Mouse (Mus musculus): ENCODE measurements around the gene Map4k5. TPM values are rescaled to one million over a fixed set of nuclear protein-coding genes. Genes with fewer than 3 reads are reported as not detected.

Map4k5 gene
- total RNA-seq, 2 experiments from 2014 or later = 41.9 to 44.7 TPM

DNA sequence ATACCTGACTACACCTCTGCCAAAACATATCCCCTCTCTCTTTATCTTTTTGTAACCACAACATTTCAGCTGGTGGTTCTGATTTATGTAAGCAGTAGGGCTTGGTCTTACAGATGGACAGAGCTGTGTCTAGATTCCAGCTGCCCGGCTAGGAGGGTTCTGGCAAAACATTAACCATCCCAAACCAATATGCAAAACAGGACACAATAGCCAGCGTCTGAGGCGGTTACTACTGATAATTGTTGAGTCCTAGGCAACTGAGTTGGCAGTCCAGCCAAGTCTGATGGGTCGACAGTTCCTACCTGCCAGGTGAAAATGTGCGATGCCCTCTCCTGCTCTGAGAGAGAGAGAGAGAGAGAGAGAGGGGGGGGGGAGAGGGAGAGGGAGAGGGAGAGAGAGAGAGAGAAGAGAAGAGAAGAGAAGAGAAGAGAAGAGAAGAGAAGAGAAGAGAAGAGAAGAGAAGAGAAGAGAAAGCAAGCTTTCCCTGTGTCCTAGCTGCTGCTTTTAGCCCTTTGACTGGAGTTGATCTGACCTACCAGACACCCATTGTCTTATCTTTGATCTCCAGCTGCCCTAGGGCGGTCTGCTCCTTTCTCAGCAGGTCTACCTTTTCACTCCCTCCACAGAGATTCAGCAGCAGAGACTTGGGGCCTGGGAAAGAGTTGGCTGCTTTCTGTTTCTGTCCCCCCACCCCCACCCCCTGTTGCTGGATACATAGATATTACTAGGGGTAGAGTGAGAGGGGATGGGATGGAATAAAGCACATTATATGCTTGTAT, 109.6 kb downstream of the Map4k5 start:
- DNase-seq = no peak

DNA sequence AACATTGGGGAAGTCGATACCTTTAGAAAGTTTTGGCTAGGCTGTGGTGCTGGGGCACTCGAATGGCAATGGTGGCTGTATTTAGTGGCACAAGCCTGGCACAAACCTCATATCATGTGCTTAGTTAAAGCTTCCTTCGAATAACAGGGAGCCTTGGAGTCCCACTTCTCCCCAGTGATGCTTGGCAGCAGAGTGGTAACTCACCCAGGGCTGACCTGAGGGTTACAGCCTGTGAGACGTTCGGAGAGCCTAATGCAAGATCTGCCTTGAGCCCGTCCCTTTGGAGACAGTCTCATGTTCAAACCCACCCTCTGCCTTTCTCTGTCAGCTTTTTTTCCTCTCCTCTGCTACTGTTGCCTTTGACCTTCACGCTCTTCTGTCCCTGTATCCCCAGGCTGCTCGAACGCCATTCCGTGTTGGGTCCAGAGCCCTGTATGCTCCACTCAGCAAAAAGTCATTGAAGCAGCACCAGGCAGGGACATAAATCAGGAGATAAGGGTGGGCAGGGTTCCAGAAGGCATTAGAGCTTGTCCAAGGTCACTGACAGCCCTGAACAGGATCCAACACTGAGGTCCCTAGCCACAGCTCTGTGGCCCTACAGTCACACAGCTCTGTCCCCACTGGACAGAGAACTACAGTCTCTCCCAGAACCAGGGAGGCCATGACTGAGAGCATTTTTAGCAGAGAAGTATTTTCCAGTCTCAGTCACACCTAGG, 110.9 kb downstream of the Map4k5 start:
- DNase-seq = peak; percentile 55

DNA sequence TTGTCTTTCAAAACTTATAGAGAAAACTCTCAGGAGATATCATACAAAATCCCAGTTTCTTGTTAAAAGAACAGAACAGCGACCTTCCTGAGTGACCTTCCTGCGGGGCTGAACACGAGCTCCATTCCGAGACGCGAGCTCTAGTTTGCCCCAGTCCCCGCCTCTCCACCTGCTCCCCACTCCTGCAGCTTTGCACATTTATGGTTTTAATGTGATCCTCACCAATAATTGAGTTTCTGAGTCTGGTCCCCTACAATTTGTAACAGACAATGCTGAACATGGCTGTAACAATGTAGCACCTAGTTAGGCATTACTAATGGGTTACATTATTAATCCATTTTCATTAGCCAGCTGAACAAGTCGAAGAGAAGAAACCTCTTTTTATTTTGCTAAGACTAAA, 111.5 kb downstream of the Map4k5 start:
- DNase-seq = no peak

DNA sequence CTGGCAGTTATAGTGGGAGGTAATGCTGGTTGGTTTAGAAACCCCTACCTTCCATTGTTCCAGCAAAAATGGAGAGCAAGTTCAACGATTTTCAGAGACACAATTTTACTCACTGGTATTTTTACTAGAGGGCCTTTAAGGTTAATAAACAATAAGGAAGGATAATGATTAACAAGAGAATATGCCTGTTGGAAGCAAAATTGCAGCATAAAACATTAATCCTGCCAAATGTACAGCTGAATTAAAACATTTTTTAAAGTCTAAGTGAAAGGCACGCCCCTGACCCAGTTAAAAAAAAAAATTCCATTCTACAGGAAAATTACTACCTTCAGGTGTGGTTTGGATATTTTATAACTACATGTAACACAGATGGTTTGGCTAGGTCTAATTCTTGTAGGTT, 115.0 kb downstream of the Map4k5 start:
- no peak for DNase-seq

DNA sequence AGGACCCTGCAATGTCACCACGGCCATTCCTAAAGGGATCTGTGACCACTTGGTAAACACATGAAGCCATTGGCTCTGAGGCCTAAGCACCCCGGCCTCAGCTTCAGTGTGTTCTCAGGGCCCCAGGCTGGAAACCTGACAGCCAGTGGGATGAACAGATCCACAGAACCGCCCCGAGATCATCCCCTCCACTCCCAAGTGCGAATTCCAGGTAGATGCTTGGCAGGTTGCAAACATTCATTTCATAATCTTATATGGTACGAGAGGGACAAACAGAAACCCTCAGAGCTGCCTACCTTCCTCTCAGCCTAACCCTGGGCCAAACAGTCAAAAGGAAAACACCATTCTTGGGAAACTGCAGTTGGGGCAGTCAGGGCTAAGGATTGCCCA, 115.7 kb downstream of the Map4k5 start:
- no peak for DNase-seq

DNA sequence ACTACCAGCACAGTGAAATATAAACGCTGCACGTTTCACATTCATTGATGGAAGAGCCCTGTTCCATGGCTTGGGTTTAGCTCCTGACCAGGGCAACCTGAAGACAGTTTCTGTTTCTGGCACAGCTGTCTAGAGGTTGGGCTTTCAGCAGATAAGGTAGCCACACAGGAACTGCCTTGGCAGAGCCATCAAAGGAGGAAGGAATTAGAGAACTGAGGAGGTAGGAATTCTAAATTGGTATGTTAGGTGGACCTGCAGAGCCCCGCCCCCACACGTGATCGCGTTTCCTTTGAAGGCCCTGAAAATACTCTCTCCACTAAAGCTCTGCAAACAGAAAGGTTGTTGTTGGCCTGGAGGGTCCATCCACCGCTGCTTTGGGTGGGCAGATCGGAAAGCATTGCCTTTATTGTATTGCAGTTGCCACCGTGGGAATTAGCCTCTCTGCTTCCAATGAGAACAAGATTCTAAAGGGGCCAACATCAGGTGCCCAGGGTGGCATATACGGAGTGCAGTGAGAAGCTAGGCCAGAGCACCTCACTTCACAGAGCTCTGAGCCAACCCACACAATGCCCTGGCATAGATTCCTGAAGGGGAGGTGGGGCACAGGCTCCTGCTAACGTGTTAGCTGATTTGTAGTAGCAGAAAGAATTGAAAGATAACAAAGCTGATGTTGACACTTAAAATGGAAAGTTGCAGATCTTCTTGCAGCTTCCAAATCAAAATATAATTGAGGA, 116.2 kb downstream of the Map4k5 start:
- DNase-seq = no peak

DNA sequence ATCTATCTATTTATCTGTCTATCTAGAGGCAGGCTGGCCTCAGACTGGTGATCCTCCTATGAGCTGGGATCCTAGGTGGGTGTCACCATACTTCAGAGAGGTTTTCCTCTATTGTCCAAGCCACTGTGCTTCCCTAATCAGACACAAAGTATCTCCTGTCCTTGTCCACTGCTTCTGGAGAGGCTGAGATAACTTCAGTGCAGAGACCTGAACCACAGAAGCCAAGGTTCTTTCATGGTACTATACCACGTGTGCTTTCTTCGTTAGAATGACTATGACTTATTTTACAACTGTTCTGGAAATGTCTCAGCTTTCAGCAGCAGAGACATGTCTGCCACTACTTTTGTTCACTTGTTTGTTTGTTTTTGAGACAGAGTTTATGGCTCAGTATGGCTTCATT, 124.2 kb downstream of the Map4k5 start:
- DNase-seq = no peak

DNA sequence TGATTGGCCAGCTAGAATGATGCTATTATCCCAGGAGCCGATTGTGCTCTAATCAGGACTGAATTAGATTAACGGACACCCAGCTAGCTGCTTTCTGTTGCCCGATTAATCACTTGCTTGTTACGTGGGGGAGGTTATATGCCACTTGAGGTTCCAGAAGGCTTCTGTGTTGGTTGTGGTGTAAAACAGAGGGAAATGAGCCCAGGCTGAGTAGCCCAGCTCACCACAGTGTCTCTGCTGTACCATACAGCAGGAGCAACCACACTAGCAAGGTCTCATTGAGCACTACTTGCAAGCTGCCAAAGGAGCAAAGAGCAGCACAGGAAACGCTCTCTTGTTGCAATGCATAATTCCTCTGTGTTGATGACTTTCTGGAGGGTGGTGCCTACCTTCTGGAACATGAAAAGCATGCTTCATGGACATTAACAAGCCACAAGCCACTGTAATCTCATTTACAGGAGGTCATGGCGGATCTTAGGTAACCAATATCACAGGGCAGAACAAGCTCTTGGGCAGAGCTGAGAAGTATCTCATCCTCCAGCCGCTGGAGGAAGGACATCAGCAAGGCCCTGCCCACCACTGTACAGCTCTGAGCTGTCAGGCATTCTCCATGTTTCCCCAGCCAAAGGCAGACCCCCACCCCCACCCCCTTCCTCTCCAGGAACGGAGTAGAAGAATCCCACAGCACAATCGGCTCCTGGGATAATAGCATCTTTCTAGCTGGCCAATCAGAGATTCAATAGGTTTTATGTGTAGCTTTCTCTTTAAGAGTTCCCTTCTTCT, 125.3 kb downstream of the Map4k5 start:
- no peak for DNase-seq

DNA sequence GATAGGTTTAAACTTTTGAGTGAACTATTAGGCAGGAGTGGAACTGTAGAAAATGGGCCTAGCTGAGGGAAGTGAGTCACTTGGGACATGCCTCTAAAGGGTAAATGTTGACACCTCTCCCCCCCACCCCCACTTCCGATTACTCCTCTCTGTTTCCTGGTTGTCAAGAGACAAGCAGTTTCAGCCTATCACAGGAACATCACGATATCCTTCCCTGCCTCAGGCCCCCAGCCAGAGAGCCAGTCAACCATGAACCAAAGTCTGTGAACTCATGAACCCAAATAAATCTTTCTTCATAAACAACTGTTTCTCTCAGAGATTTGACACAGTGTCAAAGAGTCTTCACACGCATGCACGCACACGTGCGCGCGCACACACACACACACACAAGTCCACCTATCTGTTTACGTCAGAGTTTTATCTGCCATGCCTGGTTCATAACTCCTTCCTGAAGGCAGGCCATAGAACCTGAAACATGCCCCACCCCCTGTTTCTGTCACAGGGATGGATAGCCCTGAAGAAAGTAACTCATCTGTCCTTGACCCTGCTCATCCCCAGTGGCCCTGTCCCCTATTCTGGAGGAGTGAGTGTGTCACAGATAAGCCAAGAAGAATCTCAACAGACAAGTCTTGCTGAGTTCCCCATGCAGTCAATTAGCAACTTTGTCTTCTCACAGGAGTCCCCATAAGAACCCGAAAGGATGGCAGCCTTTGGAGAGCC, 126.7 kb downstream of the Map4k5 start:
- DNase-seq = no peak

DNA sequence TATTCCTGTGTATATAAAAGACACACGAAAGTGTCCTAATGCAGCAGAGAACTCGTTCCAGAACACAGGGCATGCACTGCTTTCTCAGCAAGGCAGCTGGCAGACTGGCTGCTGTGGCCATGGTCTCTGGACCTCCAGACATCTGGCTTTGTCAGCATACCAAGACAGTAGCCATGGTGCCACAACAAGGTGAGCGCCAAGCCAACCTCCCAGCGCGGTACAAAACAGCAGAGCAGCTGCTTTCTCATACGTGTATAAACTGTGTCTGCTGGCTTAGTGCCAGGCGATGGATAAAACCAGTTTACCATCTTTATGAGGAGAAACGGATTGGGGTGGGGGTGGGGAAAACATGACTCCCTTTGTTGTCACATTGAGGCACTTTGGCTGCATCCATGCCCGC, 127.5 kb downstream of the Map4k5 start:
- DNase-seq = no peak

DNA sequence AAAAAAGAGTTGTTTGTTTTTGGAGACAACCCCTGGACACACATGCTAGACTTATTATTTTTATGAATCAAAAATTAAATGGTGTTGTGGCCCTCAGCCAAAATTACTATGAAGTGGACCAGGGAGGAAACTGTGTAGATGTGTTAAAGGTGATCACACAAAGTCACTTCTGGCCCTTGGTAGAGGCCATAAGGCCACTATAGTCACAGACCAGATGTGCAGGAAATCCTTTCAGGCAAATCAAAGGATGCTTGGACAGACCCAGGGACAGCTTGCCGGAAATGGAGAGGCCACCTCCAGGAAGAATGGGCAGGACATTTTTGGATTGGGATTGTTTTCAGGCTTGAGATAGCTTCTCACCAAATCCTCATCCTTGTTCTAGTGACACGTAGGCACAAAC, 131.4 kb downstream of the Map4k5 start:
- DNase-seq = peak; percentile 24

DNA sequence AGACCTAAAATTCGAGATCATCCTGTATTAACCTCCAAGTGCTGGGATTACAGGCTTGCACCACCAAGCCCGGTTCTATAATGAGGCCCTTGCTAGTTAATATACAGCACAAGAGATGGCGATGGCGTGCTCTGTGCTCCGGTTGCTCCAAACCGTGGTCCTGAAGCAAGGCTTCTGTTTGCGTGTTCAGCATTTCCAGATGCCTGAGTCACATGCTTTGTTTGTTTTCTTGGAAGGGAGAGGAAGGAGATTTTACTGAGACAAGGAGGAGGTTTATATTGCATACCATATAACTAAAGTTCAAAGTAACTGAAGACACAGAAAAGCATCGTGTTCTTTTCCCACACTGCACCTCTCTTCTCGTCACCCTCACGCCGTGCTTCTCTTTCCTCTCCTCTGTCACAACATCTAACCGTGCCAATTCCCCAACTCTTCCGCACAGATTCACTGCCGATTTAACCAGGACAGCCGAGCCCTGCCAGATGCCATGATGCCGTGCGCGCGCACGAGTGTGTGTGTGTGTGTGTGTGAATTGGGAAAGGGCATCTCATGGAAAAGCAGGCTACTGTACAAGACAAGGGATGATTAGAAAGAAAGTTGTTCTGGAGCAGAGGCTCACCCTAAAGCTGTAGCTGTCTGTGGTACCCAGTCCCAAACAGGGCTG, 132.1 kb downstream of the Map4k5 start:
- DNase-seq = no peak

DNA sequence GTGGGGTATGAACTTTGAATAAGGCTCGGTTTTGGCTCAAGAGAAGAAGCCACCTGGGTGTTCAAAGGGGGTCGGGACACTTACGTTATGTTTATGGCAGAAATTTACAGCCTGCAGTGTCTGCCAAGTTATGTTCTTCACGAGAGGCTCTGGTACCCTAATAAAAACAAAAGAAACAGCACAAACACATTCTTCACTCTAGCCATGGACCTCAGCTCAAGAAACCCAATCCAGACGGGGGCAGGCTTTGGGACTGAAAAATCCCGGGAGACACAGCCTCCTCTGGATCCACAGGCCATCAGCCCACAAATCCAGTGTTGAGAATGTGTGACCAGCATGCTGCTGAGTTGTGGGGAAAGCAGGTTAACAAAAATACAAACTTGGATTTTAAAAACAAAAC, 133.0 kb downstream of the Map4k5 start:
- no peak for DNase-seq

DNA sequence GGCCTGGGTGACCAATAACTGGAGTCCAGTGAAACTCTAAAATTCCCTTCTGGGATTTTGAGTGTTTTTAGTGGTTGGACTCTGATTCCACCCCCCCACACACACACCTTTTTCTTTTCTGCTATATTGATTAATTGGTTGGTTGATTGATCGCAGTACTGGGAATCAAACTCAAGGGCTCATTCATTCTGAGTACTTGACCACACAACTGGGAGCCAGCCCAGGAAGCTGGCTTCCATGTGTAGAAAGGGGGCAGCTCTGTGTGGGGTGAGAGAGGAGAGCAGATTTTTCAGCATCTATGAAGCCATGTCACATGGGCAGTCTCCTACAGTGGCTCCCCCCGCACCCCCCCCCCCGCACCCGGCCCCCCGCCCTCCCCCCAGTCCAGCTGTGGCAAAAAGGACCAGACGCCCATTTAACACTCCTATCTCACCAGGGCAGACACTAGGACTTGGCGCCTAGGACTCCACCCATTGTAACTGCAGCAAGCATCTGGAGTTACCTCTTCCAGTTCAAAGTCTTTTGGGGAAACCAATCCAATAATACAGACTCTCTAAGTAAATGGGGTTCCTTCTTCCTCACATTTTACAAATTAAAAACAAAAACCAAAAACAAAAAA, 133.6 kb downstream of the Map4k5 start:
- no peak for DNase-seq

DNA sequence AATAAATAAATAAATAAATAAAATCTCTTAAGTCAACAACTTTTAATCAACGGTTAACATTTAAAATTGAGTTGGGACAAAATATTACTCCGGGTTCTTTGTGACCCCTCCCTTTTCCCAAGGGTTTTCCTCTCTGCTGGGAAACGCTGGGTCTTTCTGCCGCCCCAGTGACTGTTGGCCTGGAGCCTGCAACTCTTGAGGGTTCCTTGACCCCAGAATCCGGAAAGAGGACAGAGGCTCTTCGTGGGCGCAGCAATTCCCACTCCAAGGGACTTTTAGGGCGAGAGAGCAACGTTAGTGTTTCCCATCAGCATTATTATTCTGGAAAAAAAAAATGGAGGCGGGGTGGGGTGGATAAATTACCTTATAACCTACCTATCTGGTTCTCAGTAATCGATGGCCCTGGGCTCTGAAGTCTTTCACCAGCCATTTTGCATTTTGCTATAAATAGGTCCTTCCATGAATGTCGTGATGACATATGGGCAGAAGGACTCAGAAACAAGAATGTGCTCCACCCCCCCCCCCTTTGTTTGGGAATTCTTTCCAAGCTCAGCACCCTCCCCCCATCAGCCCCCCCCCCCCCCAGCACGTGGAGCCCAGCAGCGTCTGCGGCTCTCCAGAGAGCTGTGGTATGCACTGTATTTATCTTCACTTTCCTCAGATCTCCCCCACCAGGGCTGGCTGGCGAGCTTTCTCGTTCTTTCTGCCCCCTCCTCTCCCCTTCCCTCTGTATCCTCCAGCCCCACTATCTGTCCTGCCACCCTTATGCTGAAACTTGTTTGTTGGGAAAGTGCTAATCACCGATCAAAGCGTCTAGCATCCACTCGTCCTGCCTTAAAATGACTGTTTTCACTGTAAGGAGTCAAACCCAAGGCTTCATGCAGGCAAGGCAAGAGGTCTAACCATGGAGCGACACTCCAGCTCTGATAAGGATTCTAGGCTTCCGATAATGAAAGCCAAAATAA, 134.5 kb downstream of the Map4k5 start:
- peak; percentile 46 for DNase-seq

DNA sequence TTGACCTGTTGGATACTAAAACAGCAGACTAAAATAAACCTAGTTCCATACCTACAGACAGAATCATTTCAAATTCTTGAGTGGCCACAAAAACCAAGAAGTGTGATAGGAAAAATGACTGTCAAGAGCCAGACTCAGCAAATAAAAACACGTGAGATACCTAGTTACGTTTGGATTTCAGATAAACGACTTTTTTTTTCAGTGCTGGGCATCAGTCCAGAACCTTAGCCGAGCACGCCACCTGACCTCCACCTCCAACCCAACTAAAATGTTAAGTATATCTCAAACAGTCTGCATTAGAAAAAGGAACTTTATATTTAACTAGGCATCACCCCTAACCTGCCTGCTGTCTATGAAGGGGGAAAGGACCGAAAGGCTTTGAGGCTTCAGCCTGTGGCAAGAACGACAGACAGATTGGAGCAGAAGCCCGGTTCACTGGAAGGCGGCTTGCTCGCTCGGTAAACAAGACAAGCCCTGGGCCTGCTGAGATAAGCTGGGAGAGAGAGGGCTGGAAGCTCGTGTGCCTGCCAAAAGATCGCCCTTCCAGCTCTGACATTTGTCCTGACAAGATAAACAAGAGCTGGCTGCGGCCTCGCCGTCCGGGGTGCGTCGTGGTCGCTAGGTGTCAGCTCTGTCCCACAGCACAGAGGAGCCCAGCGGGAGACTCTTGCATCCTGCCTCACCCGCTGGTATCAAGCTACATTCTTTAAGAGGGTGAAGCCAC, 135.4 kb downstream of the Map4k5 start:
- peak; percentile 88 for DNase-seq

DNA sequence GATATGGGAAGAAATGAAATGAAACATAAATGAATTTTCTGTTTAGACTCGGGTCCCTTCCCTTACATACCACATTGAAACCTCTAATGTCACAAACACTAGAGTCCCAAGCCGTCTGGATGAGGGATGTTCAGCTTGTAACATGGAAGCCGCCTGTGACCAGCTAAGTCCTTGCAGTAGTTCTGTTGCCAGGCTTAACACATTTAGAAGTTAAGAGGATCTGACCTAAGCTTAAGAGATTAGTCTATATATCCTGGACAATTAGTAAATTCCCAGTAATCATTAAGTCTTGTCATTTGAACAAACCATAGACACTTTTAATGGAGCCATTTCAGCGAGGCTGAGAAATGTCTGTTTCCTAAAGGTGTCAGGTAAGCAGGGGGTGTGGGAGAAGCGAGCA, 137.0 kb downstream of the Map4k5 start:
- DNase-seq = no peak

DNA sequence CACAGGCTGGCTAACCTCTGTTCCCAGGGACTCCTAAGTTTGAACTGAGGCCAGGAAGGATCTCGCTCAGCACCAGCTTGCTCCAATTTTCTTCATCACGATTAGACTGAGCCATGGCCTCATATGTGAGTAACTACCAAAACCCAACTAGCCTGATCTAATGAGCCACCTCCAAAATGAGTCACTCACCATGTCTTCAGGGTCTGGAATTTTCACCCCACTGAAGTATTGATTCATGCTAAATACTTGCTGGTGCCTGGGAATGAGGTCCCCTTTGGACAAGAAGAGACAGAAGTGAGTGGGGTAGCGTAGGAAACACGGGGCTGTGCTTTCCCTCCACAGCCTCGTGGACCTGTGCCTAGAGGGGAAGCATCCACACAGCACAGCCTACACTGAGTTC, 139.1 kb downstream of the Map4k5 start:
- DNase-seq = no peak

Data from heart, postnatal 4 days (tissue).